Mouse (Mus musculus) kidney, adult 18-20 months (tissue): ENCODE results near the gene Amdhd2.
A peak's percentile ranks its signal among the peaks of the same experiment; 100 is the strongest.

ENCODE experiments used
- DNase-seq: peaks from one replicate; pipeline ENCODE4 v3.0.0; 2021

Amdhd2 gene

GRCm38 (mm10) chr17:24163176-24163962 is at the start of gene Amdhd2:
Gene Amdhd2 (minus strand): TSS chr17:24163766.
- DNase-seq, result peak; percentile 99

- no peak for DNase-seq
These were observed 49.6 kb upstream of the Amdhd2 start for GRCm38 (mm10) chr17:24213186-24213585.

DNA sequence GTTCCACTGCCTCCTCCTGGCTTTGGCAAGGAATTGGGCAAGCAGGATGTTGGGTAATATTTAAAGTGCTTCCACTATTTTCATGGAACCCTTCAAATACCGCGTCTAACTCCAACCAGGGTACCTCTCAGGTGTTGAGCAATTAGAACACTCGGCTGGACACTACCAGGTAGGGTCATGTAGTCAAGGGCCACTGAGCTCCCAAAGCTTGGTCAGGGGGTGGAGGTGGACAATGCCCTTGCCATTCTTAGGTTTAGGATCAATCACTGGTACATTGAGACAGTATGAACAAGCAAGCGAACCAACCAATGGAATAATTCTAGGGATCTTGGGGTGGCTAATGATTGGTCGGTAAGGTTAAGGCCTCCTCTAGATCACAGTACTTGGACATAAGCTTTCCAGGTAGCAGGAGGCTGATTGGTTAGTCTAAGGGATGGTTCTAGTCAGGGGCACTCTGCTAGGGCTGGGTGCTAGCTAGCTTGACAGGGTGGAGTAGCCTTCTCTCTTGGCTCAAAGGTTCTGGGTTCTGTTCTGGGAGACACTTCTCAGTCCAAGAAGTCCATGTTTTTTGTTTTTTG is 49.0 kb upstream of the Amdhd2 start:
- no peak for DNase-seq

GRCm38 (mm10) chr17:24211631-24212440 is 48.3 kb upstream of the Amdhd2 start:
- DNase-seq, result peak; percentile 52

GRCm38 (mm10) chr17:24210591-24210990 is 47.0 kb upstream of the Amdhd2 start:
- no peak for DNase-seq

- DNase-seq, result no peak
These were observed 46.3 kb upstream of the Amdhd2 start for GRCm38 (mm10) chr17:24209916-24210240.

DNA sequence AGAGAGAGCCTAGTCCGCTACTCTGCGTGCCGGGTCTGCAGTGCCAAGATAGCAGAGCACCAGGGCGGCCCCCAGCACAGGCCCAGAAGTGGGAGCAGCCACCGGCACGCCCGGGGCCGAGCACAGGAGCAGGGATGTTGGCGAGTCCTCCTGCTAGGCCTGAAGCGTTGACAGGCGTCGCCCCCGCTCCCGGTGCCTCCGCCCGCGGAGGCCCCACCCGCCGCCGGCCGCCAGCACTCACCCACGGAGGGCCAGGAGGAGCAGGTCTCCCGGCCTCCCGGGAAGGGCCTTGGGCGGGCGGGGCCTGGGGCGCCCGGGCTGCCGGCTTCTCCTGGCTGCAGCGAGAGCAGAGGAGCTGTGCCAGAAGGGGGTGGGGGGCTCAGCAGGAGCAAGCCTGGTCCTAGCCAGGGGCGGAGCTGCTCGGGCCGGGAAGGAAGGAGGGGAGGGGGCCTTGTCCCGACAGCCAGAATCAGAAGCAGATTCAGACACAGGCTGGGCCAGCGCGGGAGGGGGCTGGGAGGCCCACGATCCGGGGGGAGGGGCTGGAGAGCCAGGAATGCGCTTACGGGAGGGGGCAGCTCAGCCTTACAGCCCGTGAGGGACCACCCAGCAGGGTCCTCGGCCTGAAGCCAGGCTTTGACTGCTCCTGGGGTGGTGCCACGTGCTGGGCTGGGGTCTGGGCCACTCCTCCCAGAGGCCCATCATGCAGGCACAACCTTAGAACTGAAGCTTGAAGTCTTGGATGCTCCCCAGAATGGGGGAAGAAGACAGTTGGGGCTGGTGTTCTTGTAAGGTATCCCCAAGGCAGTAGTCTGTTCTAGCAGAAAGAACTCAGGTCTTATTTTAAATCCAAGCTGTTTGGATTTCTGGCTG is 45.7 kb upstream of the Amdhd2 start, which contains the start of gene Ntn3:
TSS of gene Ntn3 (minus strand) at position 489 of the 873 bp plus-strand sequence.
- peak; percentile 32 for DNase-seq

GRCm38 (mm10) chr17:24208641-24209042 is 45.1 kb upstream of the Amdhd2 start:
- DNase-seq, result peak; percentile 45

- no peak for DNase-seq
These were observed 44.4 kb upstream of the Amdhd2 start for GRCm38 (mm10) chr17:24207768-24208640.

DNA sequence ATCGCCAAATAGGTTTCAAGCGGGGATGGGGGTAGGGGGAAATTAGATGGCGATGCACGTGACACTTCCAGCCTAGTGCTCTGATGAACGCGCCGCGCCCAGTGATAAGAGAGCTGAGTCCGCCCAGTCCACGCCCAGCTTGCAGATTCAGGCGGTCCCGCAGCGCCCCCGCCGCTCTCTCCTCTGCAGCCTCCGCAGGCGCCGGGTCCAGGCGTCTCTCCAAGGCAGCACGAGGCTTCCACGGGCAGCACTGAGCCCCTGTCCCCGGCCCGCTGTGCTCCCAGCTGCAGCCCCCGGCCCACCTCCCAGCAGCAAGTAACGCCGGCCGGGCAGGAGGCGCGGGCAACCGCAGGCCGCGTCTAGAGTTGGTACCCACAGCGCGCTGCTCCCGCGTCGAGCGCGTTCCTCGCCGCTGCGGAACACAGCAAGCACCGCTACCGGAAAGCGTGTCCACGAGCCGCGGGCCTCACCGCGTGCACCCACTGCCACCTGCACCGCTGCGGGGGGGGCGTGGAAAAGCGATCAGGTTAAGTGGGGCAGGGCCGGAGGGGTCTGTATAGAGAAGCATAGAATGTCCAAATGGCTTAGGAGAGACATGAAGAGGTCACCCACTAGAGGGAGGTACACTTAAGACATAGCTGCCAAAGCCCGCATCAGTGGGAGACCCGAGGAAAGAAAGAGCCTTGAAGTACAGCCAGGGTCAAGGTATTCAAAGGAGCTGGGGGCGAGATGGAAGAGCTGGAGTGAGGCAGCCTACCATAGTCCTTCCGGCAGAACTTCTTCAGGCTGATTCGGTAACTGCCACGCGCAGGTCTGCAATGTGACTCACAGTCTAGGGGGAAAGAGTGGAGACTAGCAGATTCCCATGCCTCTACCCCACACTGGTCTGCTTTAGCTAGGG is 43.1 kb upstream of the Amdhd2 start:
- DNase-seq, result peak; percentile 27

DNA sequence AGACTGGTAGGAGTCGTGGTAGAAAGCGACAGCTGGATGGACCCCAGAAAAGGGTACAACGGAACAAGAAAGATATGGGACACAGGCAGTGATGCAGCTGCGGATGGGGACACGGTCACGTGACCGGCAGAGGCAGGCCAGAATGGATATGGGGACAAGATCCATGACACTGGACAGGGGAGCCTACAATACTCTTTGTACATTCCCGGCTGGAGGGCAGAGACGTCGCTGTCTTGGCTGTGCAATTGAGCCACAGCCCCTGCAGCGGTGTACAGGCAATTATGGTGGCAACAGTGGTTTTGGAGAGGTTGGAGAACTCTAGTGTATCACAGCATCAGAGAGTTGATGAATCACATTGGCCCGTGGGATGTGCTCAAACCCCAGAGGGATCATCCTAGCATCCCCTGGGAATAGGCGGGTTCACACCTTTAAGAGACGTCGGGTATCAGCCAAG is 42.4 kb upstream of the Amdhd2 start:
- no peak for DNase-seq

- peak; percentile 91 for DNase-seq
These were observed 41.8 kb upstream of the Amdhd2 start, which contains the start of gene Tbc1d24 for GRCm38 (mm10) chr17:24205284-24205888. Gene Tbc1d24 (minus strand): TSS chr17:24205562.

DNA sequence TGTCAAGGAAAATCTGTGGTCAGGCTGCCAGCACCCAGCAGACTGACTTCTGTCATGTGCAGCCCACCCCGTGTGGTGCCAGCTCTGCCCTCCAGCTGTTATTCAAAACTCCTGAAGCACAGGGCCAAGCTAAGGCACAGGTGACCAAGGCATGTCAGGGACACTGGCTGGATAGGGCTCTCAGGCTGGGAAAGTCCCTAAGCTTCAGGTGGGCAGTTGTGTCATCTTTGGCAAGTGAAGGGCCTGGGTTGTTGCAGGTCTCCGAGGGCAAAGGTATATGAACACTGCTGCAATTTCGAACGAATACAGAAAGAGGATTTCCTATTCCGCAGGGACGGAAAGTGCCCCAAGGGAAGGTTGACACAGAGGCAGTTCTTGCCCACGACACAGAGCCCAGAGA is 41.3 kb upstream of the Amdhd2 start:
- DNase-seq, result no peak

GRCm38 (mm10) chr17:24203611-24204534 is 40.3 kb upstream of the Amdhd2 start:
- DNase-seq, result no peak

GRCm38 (mm10) chr17:24203068-24203467 is 39.5 kb upstream of the Amdhd2 start:
- no peak for DNase-seq

GRCm38 (mm10) chr17:24201092-24201491 is 37.5 kb upstream of the Amdhd2 start:
- DNase-seq, result no peak

DNA sequence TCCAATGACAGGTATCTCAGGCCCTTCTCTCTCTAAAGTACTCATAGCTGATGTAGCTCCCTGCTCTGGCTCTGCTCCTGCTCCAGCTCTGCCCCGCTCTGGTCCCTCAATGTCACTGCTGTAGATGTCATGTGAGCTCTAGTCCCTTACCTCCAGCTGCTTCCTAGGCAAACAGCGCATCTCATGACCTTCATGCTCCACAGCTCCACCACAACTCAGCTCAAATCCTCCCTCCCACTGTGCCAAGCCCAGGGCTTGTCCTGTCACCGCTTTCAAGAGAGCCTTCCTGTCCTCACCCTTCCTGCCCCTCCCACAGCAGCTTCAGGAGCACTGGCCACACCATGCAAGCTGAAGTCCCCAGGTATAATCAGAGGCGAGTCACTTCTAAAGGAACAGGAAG is 36.2 kb upstream of the Amdhd2 start:
- no peak for DNase-seq

DNA sequence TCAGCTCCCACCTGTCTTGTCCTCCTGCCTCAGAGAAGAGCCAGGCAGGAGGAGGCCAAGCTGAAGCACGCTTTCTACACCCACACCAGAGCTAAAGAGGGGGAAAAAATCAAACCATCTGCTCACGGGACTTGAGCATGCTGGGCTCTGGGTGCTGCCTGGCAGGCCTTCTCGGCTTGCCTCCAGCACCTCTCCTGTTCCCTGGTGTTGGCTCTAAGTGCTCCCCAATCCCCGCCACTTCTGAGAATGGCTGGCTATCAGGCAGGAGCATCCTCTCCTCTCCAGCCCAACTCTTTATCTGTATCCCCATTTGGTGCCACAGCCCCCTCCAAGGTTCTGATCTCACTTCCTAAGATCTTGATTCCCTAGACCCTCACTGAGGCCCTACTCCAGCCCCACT is 35.7 kb upstream of the Amdhd2 start:
- no peak for DNase-seq
